Mouse (Mus musculus): ENCODE measurements around the gene Cox8b.

GRCm38 (mm10) chr7:140944236-140944635, 44.0 kb upstream of the Cox8b start:
- no peak for TF ChIP-seq CTCF (IDR thresholded peaks at IDR 0.05; ENCODE audit: low read depth, low read length)
- TF ChIP-seq EP300 (IDR thresholded peaks at IDR 0.05; ENCODE audit: insufficient read depth, low read depth, low read length) = no peak

All from ES-Bruce4 (cell line).